Mouse (Mus musculus) mouse trophoblast stem cell (cell line): Measurements from ENCODE around the gene AI413582.

Experiments
- in situ Hi-C, 2 experiments: fragments of 300-500 bp; cut with MseI, MboI; formaldehyde crosslinking; loops; 2 replicates in 1 of 2; 3 replicates in 1 of 2; pipeline ENCODE4 v1.15.1; 2025

The AI413582 gene

GRCm38 (mm10) chr17:27580392-27581068, 15.0 kb upstream of the AI413582 start:
- in situ Hi-C loops: no loop called here

GRCm38 (mm10) chr17:27579816-27580215, 14.3 kb upstream of the AI413582 start:
- in situ Hi-C loops: no loop called here

GRCm38 (mm10) chr17:27578487-27578886, 12.9 kb upstream of the AI413582 start:
- in situ Hi-C loops: no loop called here

GRCm38 (mm10) chr17:27577468-27577867, 11.9 kb upstream of the AI413582 start:
- in situ Hi-C loops: no loop called here

GRCm38 (mm10) chr17:27576056-27576455, 10.5 kb upstream of the AI413582 start:
- in situ Hi-C loops: no loop called here

GRCm38 (mm10) chr17:27575116-27575776, 9.7 kb upstream of the AI413582 start:
- in situ Hi-C loops: no loop called here

- in situ Hi-C loops: no loop called here
Observed at GRCm38 (mm10) chr17:27574470-27575115, 9.0 kb upstream of the AI413582 start.

GRCm38 (mm10) chr17:27573772-27574320, 8.3 kb upstream of the AI413582 start:
- in situ Hi-C loops: no loop called here

GRCm38 (mm10) chr17:27571315-27571714, 5.8 kb upstream of the AI413582 start:
- in situ Hi-C loops: no loop called here

- in situ Hi-C loops: no loop called here
Observed at GRCm38 (mm10) chr17:27568228-27568627, 2.7 kb upstream of the AI413582 start.

- in situ Hi-C loops: no loop called here
Observed at GRCm38 (mm10) chr17:27565942-27566267, 349 bp upstream of the AI413582 start.

- in situ Hi-C loops: no loop called here
Observed at GRCm38 (mm10) chr17:27564391-27565162, 979 bp downstream of the AI413582 start.

GRCm38 (mm10) chr17:27563771-27564244, 1.7 kb downstream of the AI413582 start:
- in situ Hi-C loops: no loop called here

GRCm38 (mm10) chr17:27561809-27562526, 3.6 kb downstream of the AI413582 start:
- in situ Hi-C loops: no loop called here

- in situ Hi-C loops: no loop called here
Observed at GRCm38 (mm10) chr17:27560926-27561480, 4.6 kb downstream of the AI413582 start.

GRCm38 (mm10) chr17:27559596-27559995, 6.0 kb downstream of the AI413582 start:
- in situ Hi-C loops: no loop called here

- in situ Hi-C loops: no loop called here
Observed at GRCm38 (mm10) chr17:27558845-27559244, 6.7 kb downstream of the AI413582 start.

GRCm38 (mm10) chr17:27557927-27558661, 7.5 kb downstream of the AI413582 start:
- in situ Hi-C loops: no loop called here

GRCm38 (mm10) chr17:27557181-27557926, 8.2 kb downstream of the AI413582 start:
- in situ Hi-C loops: no loop called here
